Mouse (Mus musculus) olfactory bulb, adult 2 months (tissue): ENCODE results near the gene A130010J15Rik.

Experiments used
- CTCF ChIP-seq: fragments of 200-500 bp; IDR thresholded peaks from 2 replicates; pipeline ENCODE4 v1.5.1; 2012; ENCODE audit warnings: low read depth, mild to moderate bottlenecking, low read length, moderate library complexity; ENCODE audit not compliant: insufficient read depth
- POLR2A ChIP-seq: fragments of 200-500 bp; IDR thresholded peaks from 2 replicates; pipeline ENCODE4 v1.6.1; 2012; ENCODE audit warnings: mild to moderate bottlenecking, low read depth, low read length, moderate library complexity; ENCODE audit not compliant: insufficient read depth

DNA sequence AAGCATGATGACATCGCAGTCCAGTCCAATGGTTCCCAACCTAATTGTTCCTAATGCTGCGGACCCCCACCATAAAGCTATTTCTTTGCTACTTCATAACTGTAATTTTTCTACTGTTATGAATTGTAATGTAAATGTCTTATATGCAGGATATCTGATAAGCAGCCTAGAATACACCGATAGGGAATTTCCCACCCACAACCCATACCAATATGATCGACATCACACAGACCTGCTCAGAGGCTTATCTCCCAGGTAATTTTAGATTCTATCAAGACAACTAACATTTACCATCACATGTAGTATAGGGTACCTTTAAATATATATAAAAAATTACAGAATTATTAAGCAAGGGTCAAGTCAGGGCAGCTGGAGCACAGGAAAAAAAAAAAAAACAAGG lies 58.3 kb downstream of the A130010J15Rik start:
- TF ChIP-seq CTCF, result no peak
- no peak for TF ChIP-seq POLR2A
